Mouse (Mus musculus): ENCODE data around the gene Ptprg.
"Not testable (repeated sequence)": the region's sequence is repeated elsewhere in the genome, so short reads cannot be mapped to it uniquely, and the experiment has no call there.

Ptprg gene

GRCm38 (mm10) chr14:12189717-12190600 lies 636.6 kb downstream of the Ptprg start:
- DNase-seq (ENCODE audit: low read depth in 2 of 2, low spot score in 2 of 2) = no peak

GRCm38 (mm10) chr14:12191076-12191475 lies 637.7 kb downstream of the Ptprg start:
- DNase-seq (ENCODE audit: low read depth in 2 of 2, low spot score in 2 of 2) = no peak

- DNase-seq (ENCODE audit: low read depth in 2 of 2, low spot score in 2 of 2) = no peak
Observed at GRCm38 (mm10) chr14:12198735-12199134, 645.4 kb downstream of the Ptprg start.

- no peak for DNase-seq (ENCODE audit: low read depth in 2 of 2, low spot score in 2 of 2)
Observed at GRCm38 (mm10) chr14:12199956-12200950, 646.9 kb downstream of the Ptprg start.

- DNase-seq (ENCODE audit: low read depth in 2 of 2, low spot score in 2 of 2) = no peak
Observed at GRCm38 (mm10) chr14:12202214-12202613, 648.9 kb downstream of the Ptprg start.

GRCm38 (mm10) chr14:12203081-12203480 lies 649.7 kb downstream of the Ptprg start:
- no peak for DNase-seq (ENCODE audit: low read depth in 2 of 2, low spot score in 2 of 2)

- no peak for DNase-seq (ENCODE audit: low read depth in 2 of 2, low spot score in 2 of 2)
Observed at GRCm38 (mm10) chr14:12206138-12206537, 652.8 kb downstream of the Ptprg start.

- no peak for DNase-seq (ENCODE audit: low read depth in 2 of 2, low spot score in 2 of 2)
Observed at GRCm38 (mm10) chr14:12208554-12208953, 655.2 kb downstream of the Ptprg start.

- no peak for DNase-seq (ENCODE audit: low read depth in 2 of 2, low spot score in 2 of 2)
Observed at GRCm38 (mm10) chr14:12218544-12219150, 665.3 kb downstream of the Ptprg start.

- DNase-seq (ENCODE audit: low read depth in 2 of 2, low spot score in 2 of 2) = no peak
Observed at GRCm38 (mm10) chr14:12219877-12220276, 666.5 kb downstream of the Ptprg start.

GRCm38 (mm10) chr14:12220540-12220939 lies 667.2 kb downstream of the Ptprg start:
- no peak for DNase-seq (ENCODE audit: low read depth in 2 of 2, low spot score in 2 of 2)

GRCm38 (mm10) chr14:12221571-12221970 lies 668.2 kb downstream of the Ptprg start:
- DNase-seq (ENCODE audit: low read depth in 2 of 2, low spot score in 2 of 2) = no peak

GRCm38 (mm10) chr14:12243726-12244125 lies 690.4 kb downstream of the Ptprg start:
- DNase-seq (ENCODE audit: low read depth in 2 of 2, low spot score in 2 of 2) = no peak

GRCm38 (mm10) chr14:12276031-12276430 lies 722.7 kb downstream of the Ptprg start:
- no peak for DNase-seq (ENCODE audit: low read depth in 2 of 2, low spot score in 2 of 2)

- no peak for DNase-seq (ENCODE audit: low read depth in 2 of 2, low spot score in 2 of 2)
Observed at GRCm38 (mm10) chr14:12283641-12284040, 730.3 kb downstream of the Ptprg start, which contains the start of gene Gm49355. TSS of gene Gm49355 (plus strand) at chr14:12283976.

- DNase-seq (ENCODE audit: low read depth in 2 of 2, low spot score in 2 of 2) = peak; percentile 41 to 60
Observed at GRCm38 (mm10) chr14:12284141-12284912, 731.0 kb downstream of the Ptprg start, which contains the start of gene 3830406C13Rik. TSS of gene 3830406C13Rik (plus strand) at chr14:12284173.

GRCm38 (mm10) chr14:12289747-12290146 lies 736.4 kb downstream of the Ptprg start:
- DNase-seq (ENCODE audit: low read depth in 2 of 2, low spot score in 2 of 2) = not testable (repeated sequence)

Data from CD8-positive naive resting alpha-beta T cell, adult 2 months (primary cell).